Mouse (Mus musculus) kidney, adult 10 weeks (tissue): ENCODE results near the gene Orc1. TPM values are rescaled to one million over a fixed set of nuclear protein-coding genes. Genes with fewer than 3 reads are reported as not detected.

Experiments
- polyA plus RNA-seq: library from polyadenylated mRNA; stranded (reverse); fragments of 350-450 nt; fragmentation: Illumina TruSeq; extraction: RNeasy Lipid Tissue Mini Kit (QIAGEN cat#74804); gene quantifications from one replicate; pipeline ENCODE4 v1.2.3, GENCODE M21; 2014; ENCODE audit warnings: low read depth, low replicate concordance

The Orc1 gene
- polyA plus RNA-seq, result not detected

DNA sequence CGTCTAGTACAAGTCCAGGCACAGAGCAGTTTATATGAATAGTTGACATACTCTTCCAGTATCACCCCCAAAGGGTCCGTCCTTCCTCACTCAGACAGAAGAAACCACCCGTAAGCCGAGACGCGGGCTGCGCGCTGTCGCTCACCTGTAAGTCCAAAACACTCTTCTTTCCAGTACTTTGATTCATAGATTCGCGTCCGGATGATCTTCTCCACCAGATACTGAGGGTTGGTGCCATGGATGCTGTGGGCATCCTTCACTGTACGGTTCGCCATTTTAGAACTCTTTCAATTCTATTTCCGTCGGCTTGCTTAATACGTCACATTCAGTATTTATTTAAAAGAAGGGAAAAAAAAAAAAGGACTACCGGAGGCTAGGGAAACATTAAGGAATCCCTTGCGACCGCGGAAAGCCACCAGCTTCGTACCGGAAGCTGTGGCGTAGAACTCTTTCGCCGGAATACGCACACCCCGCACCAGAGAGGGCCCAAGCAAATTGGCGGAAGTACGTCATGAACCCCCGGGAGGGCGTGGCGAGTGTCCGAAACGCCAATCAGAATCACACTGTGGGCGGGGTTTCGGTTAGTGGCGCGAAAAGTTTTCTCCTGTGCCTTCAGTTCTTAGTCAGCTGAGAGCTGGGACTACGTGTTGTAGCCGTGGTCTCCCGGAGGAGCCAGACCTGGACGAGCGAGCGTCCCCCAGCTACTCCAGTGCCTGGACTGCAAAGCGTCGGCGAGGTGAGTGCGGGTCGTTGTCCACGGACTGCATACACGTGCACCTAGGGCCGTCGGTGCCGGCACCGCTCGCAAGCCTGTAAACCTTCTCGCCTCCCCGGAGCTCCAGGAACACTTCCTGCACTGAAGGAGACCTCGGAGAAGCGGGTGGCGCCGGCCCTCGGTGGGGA, at the start of gene Orc1, which contains the start of gene Prpf38a:
Gene Orc1, plus strand, starts transcription at position 584 of the 903 bp plus-strand sequence.
Gene Prpf38a, minus strand, starts transcription at position 497 of the 903 bp plus-strand sequence.

DNA sequence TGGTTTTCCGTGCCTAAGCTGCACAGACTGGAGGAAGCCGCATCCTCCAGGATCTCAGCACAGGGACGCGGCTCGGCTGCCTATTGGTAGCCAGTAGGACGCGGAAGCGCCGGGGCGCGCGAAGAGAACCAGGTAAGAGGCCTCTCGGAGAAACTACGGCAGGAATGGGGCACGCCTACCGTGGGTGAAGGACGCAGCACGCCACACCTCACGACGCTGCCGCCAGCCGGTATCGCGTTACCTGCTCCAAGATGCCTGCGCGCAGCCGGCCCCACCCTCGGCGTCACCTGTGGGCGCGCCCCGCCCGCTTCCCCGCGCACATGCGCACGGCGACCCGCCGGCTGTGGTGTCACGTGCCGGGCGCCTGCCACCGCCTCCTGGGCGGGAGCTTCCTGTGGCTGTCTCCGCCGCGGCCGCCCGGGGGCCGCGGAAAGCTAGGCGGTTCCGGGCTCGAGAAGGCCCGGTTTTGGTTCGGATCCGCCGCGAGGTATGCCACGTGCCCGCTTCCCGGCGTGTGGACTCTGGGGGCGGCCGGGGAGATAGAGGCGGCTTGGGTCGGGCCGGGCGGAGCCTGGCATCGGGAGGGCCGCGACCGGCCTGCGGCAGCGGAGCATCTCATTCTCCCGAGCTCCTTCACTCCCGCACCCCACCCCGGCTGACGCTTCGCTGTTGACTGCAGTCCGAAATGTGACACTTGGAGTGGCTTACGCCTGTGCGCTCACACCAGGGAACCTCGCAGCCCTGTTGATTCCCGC, 40.5 kb downstream of the Orc1 start, which contains the start of gene Cc2d1b:
Gene Cc2d1b, plus strand, starts transcription at position 354 of the 755 bp plus-strand sequence.

Other genes with a start within 250 kb of the Orc1 start
- not detected for gene Shisal2a, start 196.1 kb upstream of the Orc1 start, polyA plus RNA-seq
- gene Gpx7, start 172.5 kb upstream of the Orc1 start, polyA plus RNA-seq, result not detected
- gene Tut4, start 120.0 kb upstream of the Orc1 start, polyA plus RNA-seq, result 34.4 TPM
- 41.1 TPM for gene Prpf38a, start 87 bp upstream of the Orc1 start, polyA plus RNA-seq
- 46.0 TPM for gene Cc2d1b, start 40.5 kb downstream of the Orc1 start, polyA plus RNA-seq
- 0.32 TPM for gene 3110021N24Rik, start 140.2 kb downstream of the Orc1 start, polyA plus RNA-seq
- 46.0 TPM for gene Zfyve9, start 201.4 kb downstream of the Orc1 start, polyA plus RNA-seq